Mouse (Mus musculus): ENCODE results near the gene Sbk2. TPM values are rescaled to one million over a fixed set of nuclear protein-coding genes. Genes with fewer than 3 reads are reported as not detected.

Sbk2 gene
- polyA plus RNA-seq, 1 experiment from 2014 or later, result 10.4 TPM

GRCm38 (mm10) chr7:4895186-4895585, 69.0 kb downstream of the Sbk2 start:
- no peak for ATAC-seq (replicated peaks; ENCODE audit: extremely low read depth, insufficient read depth, low FRiP score)
- no peak overlapping the region for H3K27ac ChIP-seq (ENCODE audit: low read length)
- H3K4me1 ChIP-seq (ENCODE audit: control insufficient read depth, insufficient read depth, low read length), result peaks cover 4% of the 10 kb centered on the region
- no peak overlapping the region for H3K9ac ChIP-seq (ENCODE audit: low read length)
- no peaks in the 10 kb centered on the region for H3K9me3 ChIP-seq (replicated peaks; ENCODE audit: control insufficient read depth, low read length)
- peaks cover 3% of the 10 kb centered on the region; the same call in 1 of the 2 replicates for H3K36me3 ChIP-seq (ENCODE audit: control insufficient read depth, insufficient read depth)
- 58% methylated on average over 9 of the region's 11 CpGs for WGBS
- no peak overlapping the region for H3K4me2 ChIP-seq (ENCODE audit: low read depth, low read length)
- no peak overlapping the region for H3K4me3 ChIP-seq (ENCODE audit: low read length)
- H3K27me3 ChIP-seq (ENCODE audit: control insufficient read depth, insufficient read depth, low read length), result no peaks in the 10 kb centered on the region

Other genes starting within 250 kb of the Sbk2 start
- gene Tmem150b, start 239.2 kb downstream of the Sbk2 start, polyA plus RNA-seq (2015; fragmentation: Nextera tagmentation; extraction: Ambion mirVana), result 0.06 and 0.33 TPM in 2 replicates
- gene Kmt5c, start 224.3 kb downstream of the Sbk2 start, polyA plus RNA-seq (2015; fragmentation: Nextera tagmentation; extraction: Ambion mirVana), result 53.6 and 59.0 TPM in 2 replicates
- gene Cox6b2, start 211.3 kb downstream of the Sbk2 start, polyA plus RNA-seq (2015; fragmentation: Nextera tagmentation; extraction: Ambion mirVana), result 24.1 and 32.0 TPM in 2 replicates
- not detected in 2 replicates for gene Fam71e2, start 193.1 kb downstream of the Sbk2 start, polyA plus RNA-seq (2015; fragmentation: Nextera tagmentation; extraction: Ambion mirVana)
- 0.11 and 0.20 TPM in 2 replicates for gene Il11, start 181.5 kb downstream of the Sbk2 start, polyA plus RNA-seq (2015; fragmentation: Nextera tagmentation; extraction: Ambion mirVana)
- not detected in 2 replicates for gene Tmem190, start 181.5 kb downstream of the Sbk2 start, polyA plus RNA-seq (2015; fragmentation: Nextera tagmentation; extraction: Ambion mirVana)
- 5.8 and 6.7 TPM in 2 replicates for gene Tmem238, start 174.8 kb downstream of the Sbk2 start, polyA plus RNA-seq (2015; fragmentation: Nextera tagmentation; extraction: Ambion mirVana)
- gene Rpl28, start 171.5 kb downstream of the Sbk2 start, polyA plus RNA-seq (2015; fragmentation: Nextera tagmentation; extraction: Ambion mirVana), result 191 and 205 TPM in 2 replicates
- gene Ube2s, start 151.8 kb downstream of the Sbk2 start, polyA plus RNA-seq (2015; fragmentation: Nextera tagmentation; extraction: Ambion mirVana), result 338 and 342 TPM in 2 replicates
- 0.05 and 0.07 TPM in 2 replicates for gene Shisa7, start 119.7 kb downstream of the Sbk2 start, polyA plus RNA-seq (2015; fragmentation: Nextera tagmentation; extraction: Ambion mirVana)
- gene Isoc2b, start 94.1 kb downstream of the Sbk2 start, polyA plus RNA-seq (2015; fragmentation: Nextera tagmentation; extraction: Ambion mirVana), result 5.6 and 6.3 TPM in 2 replicates
- gene Isoc2a, start 87.3 kb downstream of the Sbk2 start, polyA plus RNA-seq (2015; fragmentation: Nextera tagmentation; extraction: Ambion mirVana), result 2.0 and 2.1 TPM in 2 replicates
- 0.11 TPM in 1 of 2 replicates, not detected in the other for gene Gm36210, start 57.9 kb downstream of the Sbk2 start, polyA plus RNA-seq (2015; fragmentation: Nextera tagmentation; extraction: Ambion mirVana)
- 2.2 and 2.5 TPM in 2 replicates for gene Zfp628, start 49.2 kb downstream of the Sbk2 start, polyA plus RNA-seq (2015; fragmentation: Nextera tagmentation; extraction: Ambion mirVana)
- gene Nat14, start 42.4 kb downstream of the Sbk2 start, polyA plus RNA-seq (2015; fragmentation: Nextera tagmentation; extraction: Ambion mirVana), result 3.9 and 4.6 TPM in 2 replicates
- 2.6 and 2.7 TPM in 2 replicates for gene Ssc5d, start 38.6 kb downstream of the Sbk2 start, polyA plus RNA-seq (2015; fragmentation: Nextera tagmentation; extraction: Ambion mirVana)
- 0.72 and 0.84 TPM in 2 replicates for gene Sbk3, start 6.8 kb upstream of the Sbk2 start, polyA plus RNA-seq (2015; fragmentation: Nextera tagmentation; extraction: Ambion mirVana)
- 25.8 and 31.3 TPM in 2 replicates for gene Zfp579, start 31.8 kb upstream of the Sbk2 start, polyA plus RNA-seq (2015; fragmentation: Nextera tagmentation; extraction: Ambion mirVana)
- gene Zfp524, start 50.0 kb upstream of the Sbk2 start, polyA plus RNA-seq (2015; fragmentation: Nextera tagmentation; extraction: Ambion mirVana), result 14.1 and 15.1 TPM in 2 replicates
- gene Fiz1, start 50.3 kb upstream of the Sbk2 start, polyA plus RNA-seq (2015; fragmentation: Nextera tagmentation; extraction: Ambion mirVana), result 25.6 and 26.2 TPM in 2 replicates
- gene Gm44973, start 51.1 kb upstream of the Sbk2 start, polyA plus RNA-seq (2015; fragmentation: Nextera tagmentation; extraction: Ambion mirVana), result 0.95 TPM in 1 of 2 replicates, not detected in the other
- 3.9 and 4.0 TPM in 2 replicates for gene Zfp865, start 56.0 kb upstream of the Sbk2 start, polyA plus RNA-seq (2015; fragmentation: Nextera tagmentation; extraction: Ambion mirVana)
- 1.5 and 2.3 TPM in 2 replicates for gene Ccdc106, start 56.1 kb upstream of the Sbk2 start, polyA plus RNA-seq (2015; fragmentation: Nextera tagmentation; extraction: Ambion mirVana)
- gene 4632433K11Rik, start 69.7 kb upstream of the Sbk2 start, polyA plus RNA-seq (2015; fragmentation: Nextera tagmentation; extraction: Ambion mirVana), result not detected in 2 replicates
- 6.3 and 6.8 TPM in 2 replicates for gene Zfp784, start 74.0 kb upstream of the Sbk2 start, polyA plus RNA-seq (2015; fragmentation: Nextera tagmentation; extraction: Ambion mirVana)
- gene Zfp580, start 87.1 kb upstream of the Sbk2 start, polyA plus RNA-seq (2015; fragmentation: Nextera tagmentation; extraction: Ambion mirVana), result 14.9 and 15.2 TPM in 2 replicates
- gene U2af2, start 97.7 kb upstream of the Sbk2 start, polyA plus RNA-seq (2015; fragmentation: Nextera tagmentation; extraction: Ambion mirVana), result 72.8 and 75.3 TPM in 2 replicates
- gene Epn1, start 115.8 kb upstream of the Sbk2 start, polyA plus RNA-seq (2015; fragmentation: Nextera tagmentation; extraction: Ambion mirVana), result 55.8 and 56.9 TPM in 2 replicates
- gene Rfpl4, start 152.5 kb upstream of the Sbk2 start, polyA plus RNA-seq (2015; fragmentation: Nextera tagmentation; extraction: Ambion mirVana), result not detected in 2 replicates
- 1.8 and 2.7 TPM in 2 replicates for gene Rasl2-9, start 161.5 kb upstream of the Sbk2 start, polyA plus RNA-seq (2015; fragmentation: Nextera tagmentation; extraction: Ambion mirVana)
- 0.01 TPM in 1 of 2 replicates, not detected in the other for gene Vmn1r55, start 185.3 kb upstream of the Sbk2 start, polyA plus RNA-seq (2015; fragmentation: Nextera tagmentation; extraction: Ambion mirVana)
- not detected in 2 replicates for gene Vmn1r56, start 232.3 kb upstream of the Sbk2 start, polyA plus RNA-seq (2015; fragmentation: Nextera tagmentation; extraction: Ambion mirVana)

Measured in heart, embryonic 16.5 days (tissue).